Mouse (Mus musculus) kidney, postnatal 10 days (tissue): ENCODE results near the gene Cbx8.
A peak's percentile ranks its signal among the peaks of the same experiment; 100 is the strongest.

Experiments
- DNase-seq: peaks from one replicate; pipeline ENCODE4 v3.0.0; 2021; ENCODE audit warnings: mixed read lengths

Gene Cbx8

DNA sequence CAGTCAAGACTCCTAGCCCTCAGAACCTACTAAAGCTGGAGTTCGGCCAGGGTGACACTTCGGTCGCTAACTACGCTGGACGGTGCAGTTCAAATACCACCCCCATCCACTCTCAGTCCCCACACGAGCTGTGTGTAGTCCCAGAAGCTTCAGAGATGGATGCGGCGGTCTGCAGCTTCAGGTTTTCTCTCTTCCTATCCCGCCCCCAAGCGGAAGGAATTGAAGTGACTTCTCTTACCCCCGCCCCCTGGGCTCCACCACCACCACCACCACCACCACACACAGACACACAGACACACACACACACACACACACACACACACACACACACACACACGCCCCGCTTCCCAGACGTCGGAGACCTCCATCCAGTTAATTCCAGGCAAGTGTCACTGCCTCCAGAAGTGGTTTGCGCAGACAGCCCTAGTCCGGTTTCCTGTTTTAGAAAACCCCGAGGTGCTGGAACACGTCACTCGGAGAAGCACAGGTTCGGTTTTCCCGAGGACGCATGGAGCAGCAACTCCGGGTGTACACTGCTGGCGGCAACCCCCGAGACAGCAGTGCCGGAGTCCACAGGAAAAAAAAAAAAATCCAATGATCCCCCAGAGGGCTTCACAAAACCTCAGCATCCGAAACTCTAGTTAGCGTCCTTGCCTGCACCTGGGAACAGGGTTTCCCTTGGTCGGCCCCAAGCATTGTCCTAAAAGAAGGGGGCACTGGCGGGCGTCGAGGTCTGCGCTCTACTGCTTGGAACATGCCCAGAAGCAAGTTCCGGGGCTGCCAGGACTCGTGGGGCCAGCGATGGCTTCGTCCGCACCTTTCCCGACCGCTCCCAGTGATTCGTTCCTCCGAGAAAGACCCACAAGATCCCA, 6.7 kb upstream of the Cbx8 start:
- DNase-seq = peak; percentile 63

DNA sequence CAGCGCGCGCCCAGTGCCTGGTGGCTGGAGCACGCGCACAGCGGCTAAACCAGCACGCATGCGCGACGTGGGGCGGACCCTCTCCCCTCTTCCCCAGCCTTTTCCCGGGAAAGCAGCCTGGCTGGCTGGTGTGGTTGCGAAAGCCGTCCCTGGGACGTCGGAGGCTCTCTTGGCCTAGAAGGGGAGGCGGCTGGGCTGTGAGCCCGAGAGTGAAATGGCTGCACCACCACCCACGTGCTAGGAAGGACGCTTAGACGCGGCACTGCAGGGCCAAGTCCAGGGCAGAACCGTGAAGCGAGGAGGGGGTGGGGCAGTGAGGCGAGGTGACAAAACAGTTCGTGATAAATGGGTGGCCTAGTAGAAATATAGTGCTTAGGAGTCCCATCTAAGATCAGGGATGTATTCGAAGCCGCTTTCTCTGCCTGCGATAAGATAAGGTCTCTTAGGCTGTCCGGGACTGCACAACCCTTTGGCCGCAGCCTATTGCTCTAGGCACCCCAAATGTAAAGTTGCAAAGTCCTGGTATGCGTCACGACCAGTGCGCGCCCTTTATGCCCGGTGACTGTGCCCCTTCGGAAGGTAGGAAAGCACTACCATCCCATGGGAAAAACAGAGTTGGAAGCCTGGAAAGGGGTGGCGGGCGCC, 6.0 kb upstream of the Cbx8 start:
- DNase-seq = peak; percentile 80

DNA sequence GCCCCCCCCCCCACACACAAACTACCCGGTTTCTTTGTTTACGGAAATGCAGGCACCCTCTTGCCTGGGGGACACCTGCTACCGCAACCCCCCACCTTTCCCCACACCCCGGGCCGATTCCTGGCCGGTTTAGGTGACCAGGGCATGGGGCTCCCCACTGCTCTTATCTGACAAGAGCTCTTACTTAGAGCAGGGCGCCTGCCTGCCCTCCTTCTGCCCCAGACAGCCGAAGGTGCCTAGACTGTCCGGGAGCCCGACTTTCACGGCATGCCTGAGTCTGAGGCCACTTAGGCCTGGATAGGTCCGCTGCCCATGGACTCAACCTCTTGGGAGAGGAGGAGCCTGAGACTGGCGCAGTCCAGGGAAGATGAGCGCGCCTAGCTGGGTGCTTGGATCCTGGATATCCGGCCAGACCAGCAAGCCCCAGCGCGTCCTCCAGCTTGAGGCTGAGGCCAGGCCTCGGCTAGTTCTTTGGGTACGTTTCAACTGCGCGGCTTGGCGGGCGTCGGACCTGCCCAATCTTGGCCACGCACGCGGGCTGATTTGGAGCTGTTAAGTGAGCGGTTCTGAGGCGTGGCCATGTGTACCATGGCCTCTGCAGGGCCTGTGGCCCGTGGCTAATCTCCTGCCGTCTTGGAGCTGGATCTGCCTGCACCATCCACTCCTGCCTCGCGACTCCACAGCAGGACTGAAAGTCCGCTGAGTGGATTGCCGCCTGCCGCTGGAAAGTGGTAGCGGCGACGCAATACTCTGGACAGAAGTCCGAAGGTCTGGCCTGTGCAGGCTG, 4.0 kb upstream of the Cbx8 start:
- DNase-seq = peak; percentile 79

DNA sequence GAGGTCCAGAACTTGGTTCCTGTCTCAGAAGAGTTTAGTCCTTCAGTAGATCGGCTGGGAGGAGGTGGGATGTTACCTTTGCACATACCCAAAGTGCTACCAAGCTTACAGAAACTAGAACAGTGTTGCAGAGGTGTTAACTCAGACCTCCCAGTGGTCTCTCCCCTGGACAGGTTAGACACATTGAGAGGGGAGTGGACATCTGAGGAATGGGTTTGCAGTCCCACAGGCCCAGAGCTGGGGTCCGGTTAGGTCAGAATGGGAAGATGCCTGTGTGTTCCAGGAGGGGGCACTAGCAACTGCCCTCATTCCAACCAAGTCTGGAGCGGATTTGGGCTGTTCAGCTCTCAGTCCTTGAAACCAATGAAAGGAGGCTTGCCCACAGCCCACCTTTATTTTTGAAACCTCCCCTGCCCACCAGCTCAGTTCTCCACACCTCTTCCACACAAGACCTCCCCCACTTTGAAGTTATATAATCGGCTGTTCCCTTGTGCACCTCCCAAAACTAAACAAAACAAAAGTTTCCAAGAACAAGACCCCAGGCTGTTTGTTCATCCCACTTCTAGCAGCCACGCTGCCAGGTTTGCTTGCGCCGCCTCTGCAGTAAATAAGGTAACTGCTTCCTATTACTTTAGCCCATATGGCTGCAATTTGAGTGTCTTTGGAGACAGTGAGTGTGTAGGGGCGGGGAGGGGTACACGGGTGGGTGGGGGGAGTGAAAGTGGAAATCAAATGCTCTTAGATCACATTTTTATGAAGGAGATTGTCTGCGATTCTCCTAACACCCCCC, 3.2 kb upstream of the Cbx8 start:
- peak; percentile 49 for DNase-seq

DNA sequence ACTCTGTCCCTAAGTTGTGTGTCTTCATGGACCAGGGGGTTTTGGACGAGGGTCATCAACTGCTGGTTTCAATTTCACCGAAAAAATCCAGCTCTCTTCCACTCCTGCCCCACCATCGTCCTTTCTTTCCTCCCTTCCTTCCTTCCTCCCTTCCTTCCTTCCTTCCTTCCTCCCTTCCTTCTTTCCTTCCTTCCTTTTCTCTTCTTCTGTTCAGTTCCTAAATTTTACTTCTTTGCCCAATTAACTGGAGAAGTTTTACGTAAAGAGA, 2.4 kb upstream of the Cbx8 start:
- no peak for DNase-seq

DNA sequence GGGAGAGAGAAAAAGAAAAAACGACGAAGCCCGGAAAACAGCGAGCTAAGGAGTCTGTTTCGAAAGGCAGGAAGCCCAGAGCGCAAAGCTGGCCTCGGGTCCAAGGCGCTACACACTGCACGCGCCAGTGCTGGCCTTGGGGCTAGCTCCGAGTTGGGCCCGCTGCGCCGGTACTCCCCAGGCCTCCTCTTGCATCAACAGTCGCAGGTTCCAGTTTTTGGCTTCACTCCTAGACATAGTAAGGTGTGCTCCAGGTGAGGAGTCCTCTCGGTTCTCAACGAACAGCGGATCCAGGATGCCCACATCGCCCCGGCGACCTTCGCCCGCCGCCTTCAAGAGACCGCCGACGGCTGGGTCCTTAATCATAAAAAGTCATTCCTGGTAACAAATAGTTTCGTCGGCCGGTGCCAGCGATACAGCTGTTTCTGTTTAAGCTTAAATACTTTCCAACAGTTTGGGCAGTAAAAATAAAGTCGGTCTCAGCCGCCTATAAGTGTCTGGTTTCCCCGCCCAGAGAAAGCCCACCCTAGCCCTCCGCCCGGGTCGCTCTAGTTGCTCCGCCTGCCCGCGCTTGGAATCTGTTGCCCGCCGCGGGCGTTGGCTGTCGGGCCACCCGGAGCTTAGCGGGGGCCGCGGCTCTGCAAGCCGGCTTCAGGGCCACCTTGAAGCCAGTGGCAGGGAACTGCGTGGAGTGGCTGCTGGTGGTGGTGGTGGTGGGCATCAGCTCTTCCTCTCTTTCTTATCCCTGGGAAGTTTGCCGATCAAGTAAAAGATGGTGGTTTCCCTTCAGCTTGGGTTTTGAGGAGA, 1.9 kb upstream of the Cbx8 start:
- DNase-seq = peak; percentile 51

DNA sequence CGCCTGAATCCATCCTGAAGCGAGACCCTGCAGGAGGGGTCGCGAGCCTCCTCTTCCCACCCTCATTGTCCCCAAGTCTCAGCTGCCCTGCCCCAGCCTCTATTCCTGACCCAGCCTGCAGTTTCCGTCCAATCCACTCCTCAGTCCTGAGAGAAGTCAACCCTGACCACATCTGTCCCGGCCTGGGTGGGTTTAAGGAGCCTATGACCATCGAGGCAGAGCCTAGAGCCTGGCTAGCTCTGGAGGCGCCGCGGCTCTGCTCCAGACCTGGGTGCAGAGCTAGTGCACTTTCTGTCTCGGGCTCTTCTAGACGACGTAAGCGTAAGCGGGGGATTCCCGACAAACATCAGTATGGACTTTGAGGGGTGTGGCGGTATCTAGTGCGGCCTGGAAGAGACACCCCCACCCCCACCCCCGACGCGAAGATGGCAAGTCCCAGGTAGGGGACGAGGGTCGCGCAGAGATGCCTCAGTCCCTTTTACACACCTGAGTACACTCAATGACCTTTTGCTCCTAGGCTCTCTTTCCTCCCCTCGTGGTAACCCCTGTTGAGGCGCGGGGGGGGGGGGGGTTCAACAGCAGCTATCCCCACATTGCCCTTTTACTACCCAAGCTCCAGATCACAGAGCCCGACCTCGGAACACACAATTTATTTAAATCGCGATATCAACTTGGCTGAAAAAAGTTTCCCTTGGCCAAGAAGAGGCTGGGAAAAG, 1.1 kb upstream of the Cbx8 start:
- DNase-seq = peak; percentile 39

DNA sequence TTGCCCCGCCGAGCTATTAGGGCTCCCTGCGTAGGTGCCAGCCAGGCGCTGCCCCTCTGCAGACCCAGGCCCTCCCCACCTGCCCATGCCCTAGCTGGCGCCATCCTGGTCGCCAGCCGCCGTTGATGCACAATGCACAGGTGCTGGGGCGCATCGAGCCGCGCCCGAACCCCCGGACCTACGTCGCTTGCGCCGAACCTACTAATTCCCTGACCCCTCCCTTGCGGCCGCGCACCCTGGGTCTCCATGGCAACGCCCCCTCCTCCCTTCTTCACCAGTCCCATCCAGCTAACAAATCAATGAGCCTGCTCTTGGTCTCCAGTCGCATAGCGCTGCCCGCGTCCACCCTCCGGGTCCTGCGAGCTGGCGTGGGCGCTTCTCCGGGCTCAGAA, 552 bp upstream of the Cbx8 start:
- peak; percentile 74 for DNase-seq

DNA sequence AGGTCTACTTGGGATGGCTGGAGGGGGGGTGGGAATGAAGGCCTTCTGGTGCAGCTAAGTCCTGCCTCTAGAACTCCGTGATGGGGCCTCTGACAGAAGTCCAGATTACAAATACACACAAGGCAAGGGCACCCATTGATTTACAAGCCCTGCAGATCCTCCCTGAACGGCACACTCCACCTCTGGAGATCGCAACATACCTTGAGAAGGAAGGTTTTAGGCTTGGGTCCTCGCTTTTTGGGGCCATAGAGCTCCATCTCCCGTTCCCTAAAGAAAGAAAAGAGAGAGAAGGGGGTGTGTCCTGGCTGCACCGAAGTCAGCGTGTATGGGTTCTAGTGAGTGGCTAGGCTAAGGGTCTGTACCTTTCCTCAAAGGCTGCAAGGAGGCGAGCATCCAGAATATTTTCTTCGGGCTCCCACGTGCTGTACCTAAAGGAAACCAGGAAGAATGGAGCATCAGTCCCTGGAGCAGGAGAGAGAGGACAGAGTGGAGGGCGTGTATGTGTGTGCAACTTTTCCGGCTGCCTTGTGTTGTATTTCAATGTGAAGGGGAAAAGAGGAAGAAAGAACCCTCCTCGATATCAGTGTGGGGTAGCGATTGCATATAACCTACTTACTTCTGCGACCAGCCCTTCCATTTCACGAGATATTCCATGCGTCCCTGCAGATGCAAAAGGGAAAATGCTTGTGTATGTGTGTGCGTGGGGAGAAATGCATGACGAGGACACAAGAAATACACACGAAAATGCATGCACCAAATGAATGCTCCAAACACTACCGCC, 847 bp downstream of the Cbx8 start:
- no peak for DNase-seq

DNA sequence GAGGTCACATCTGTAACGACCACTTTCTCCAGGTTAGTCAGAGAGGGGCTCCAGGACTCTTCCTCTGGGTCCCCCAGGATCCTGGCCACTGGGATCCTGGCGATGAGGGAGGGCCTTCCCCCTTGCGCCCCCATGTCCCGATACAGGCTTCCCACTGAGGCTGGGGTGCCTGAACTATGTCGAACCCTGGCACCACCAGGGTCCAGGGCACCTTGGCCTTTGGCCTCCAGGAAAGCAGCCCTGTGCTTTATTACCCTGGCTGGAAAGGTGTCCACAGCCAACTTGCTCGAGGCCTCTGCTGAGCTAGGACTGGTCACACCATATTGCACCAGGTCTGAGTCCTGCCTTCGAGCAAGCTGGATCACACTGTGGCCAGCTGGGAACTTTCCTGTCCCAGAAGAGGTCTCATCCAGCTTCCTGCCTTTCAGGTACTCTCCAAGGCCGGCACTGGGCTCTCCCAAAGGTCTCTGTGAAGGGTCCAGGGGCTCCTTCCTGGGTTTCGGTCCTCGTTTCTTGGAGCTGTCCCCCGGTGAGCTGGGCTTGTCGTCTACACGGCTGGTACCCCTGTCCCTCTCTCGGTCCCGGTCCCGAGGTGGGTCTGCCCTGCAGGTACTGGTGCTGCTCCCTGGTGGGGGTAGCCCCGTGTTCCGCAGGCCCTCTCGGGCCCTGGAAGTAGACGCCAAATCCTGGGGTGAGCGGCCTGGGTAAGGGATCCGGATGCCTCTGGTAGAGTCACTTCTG, 1.9 kb downstream of the Cbx8 start:
- DNase-seq = peak; percentile 25

DNA sequence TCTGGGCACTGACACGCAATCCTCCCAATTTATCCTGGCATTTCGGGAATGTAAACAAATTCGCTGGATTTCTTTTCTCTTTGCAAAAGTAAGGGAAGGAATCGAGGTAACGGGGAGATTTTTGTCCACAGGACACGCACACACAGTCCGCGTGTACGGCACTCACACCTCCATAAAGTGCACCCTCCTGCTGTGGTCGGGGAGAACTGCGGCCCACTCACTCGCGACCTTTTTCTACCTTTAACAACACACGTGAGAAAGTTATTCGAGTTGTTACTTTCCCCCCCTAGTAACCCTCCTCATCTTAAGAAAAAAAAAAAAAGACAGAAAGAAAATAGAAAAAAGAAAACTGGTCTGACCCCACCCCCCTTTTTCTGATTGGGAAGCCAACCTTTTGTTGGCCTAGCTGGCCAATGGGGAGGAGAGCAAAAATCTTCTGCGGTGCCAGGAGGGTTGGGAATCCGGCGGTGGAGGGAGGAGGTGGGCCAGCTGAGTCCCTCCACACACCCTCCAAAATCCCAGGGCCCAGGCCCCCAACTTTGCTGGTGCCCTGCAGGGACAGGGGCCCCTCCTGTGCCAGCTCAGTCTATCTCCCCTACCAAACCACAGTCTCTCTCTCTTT, 2.9 kb downstream of the Cbx8 start:
- DNase-seq = no peak

DNA sequence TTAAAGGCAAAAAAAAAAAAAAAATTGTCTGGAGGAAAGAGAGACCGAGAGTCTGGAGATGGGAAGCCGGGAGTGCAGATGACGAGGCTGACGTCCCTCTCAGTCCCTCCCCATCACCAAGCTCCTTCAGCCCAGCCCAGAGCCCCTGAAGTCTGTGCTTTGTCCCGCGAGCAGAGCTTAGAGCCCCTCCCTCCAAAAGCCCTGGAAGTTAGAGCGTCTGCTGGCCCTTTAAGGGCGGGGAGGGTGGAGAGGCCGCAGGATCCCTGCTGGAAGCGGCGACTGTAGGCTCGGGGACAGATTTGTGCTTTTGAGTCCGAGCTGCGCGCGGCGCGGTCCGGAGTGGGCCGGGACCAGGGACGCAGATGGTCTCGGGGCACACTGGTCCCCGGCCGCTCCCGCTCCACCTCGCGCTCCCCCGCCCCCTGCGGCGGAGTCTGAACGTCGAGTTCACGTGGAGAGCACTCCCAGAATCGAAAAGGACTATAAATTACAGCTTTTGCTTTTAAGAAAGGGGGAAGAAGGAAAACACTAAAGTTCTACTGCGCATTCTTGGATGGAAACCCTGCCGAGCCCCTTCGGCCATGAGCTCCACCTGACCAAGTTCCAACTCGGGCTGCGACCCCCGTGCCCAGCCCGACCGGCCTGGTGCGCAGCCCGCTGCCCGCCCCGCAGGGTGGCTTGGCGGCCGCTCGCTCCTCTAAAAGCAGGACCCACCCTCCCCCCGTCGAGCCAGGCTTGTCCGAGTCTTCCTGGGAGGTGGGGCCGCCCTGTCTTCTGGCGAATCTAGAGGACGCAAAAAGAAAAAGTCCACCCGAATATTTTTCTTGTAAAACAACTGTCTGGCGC, 3.6 kb downstream of the Cbx8 start:
- peak; percentile 65 for DNase-seq

DNA sequence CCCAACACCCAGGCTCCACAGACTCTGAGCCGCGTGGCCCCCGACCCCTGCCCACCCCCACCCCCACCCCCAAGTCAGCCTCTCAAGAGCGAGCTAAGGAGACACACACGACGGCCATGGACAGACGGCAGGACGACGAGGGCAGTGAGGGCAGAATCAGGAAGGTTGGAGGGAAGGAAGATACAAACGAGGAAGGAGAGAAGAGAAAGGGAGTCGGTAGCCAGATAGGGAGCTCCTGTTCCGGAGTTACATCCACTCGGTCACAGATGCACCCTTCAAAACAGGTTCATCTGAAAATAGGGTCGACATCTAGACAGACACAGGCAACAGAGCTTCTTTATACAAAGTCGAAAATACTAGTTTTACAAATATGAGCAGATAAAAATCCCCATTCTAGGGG, 4.3 kb downstream of the Cbx8 start:
- no peak for DNase-seq

DNA sequence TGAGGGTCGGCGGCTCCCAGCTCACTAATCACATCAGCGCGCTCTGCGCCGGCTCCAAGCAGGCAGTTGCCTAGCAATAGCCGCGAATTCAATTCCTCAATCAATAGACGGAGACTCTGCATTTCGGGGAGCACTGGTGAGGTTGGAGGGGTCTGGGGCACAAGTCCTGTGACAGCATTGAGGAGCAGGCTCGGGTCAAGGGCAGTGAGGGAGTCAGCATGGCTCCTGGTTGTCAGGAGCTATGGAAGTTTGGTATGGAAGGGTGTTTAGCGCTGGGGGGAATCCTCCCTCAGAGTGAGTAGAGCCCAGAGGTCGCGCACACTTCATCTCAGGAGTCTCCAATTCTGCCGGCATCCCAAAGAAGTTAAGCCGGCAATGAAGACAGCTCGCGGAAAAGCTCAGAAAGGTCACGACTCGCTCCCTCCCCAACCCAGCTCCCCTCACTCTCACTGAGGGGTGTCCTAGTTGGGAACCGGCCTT, 5.0 kb downstream of the Cbx8 start:
- no peak for DNase-seq

DNA sequence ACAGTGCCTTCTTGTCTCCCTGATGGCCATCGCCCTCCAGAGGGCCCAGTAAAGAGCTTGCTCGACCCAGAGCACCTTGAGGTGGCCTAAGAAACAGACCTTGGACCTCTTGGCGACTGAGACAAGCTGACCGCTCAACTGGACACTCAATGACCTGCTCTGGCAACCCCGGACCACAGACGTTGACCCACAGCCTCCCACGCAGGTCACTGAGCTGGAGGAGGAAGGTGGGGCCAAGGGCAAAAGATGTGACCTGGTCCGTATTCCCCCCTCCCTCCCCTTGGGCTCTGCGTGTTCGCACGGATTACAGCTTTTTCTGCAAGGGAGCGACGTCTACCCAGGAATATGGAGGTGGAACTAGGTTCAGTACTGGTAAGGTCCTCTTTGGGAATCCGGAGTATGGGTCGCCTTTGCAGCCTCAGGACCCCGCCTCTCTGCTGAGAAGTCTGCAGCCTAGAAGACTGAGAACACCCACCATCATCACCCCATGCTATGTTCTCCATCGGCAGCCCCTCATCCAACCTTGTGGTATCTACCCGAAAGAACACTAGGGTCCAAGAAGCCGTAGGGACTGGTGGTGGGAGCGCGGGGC, 5.6 kb downstream of the Cbx8 start:
- no peak for DNase-seq

DNA sequence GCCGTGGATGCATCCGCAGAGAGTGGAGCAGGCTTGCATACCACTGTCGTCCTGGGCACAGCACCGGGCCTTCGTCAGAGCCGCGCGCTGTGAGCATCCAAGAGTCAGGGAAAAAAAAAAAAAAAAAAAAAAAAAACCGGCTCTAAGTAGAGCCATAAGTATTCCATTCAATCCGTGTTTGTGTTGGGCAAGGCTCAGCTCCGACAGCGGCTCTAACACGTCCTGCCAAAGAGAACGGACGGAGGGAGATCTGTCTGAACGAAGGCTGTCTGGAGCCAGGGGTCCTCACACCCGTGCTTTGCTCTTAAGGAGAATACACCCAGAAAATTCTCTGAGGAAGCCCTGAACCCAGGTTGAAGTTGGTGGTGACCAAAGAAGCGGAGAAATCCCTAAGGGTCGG, 6.1 kb downstream of the Cbx8 start:
- no peak for DNase-seq

DNA sequence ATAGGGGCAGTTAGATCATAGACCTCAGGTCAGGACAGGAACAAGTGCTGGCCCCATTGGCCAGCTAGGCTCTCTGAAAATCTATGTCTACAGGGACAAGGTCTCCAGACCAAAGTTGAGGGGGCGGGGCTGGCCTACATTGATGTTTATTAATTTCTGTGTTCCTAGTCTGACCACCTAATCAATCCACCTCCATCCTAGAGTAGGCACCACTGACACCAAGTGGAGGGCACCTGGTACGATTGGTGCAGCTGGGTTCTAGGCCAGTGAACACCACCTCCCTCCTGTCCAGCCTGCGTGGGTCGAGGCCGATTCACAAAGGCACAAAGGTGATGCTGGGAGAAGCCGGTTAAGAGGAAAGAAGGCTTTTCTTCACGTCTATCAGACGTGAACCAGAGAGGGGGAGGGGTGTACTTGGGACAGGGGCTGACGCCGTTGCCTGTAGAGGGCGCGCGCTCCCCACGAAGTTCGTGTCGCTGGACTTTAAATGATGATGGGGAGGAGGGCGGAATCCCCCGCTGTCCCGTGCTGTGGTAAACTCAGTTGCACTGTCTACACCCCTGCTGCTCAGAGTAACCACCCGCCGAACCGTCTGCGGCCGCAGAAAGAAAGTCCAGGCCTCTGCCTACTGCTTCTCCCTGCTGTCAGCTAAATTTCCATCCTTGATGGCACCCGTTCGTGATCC, 6.8 kb downstream of the Cbx8 start:
- DNase-seq = peak; percentile 93
